Mouse (Mus musculus): ENCODE data around the gene Pla2g4b. TPM values are rescaled to one million over a fixed set of nuclear protein-coding genes. Genes with fewer than 3 reads are reported as not detected.
A peak's percentile ranks its signal among the peaks of the same experiment; 100 is the strongest.

Gene Pla2g4b
- total RNA-seq (2014; rRNA removed; ENCODE audit: low replicate concordance) (8.0 TPM in 1 of 2 replicates, not detected in the other), polyA plus RNA-seq (2015; fragmentation: Nextera tagmentation; extraction: Ambion mirVana) (0.20 and 0.37 TPM in 2 replicates)

- Histone ChIP-seq H3K4me2 (ENCODE audit: low read depth, low read length) (no peak within 1 kb of the TSS), H3K4me1 (ENCODE audit: control insufficient read depth, insufficient read depth) (peaks cover 6% of the 10 kb centered on the region), H3K27ac (ENCODE audit: low read depth) (no peak within 1 kb of the TSS), H3K36me3 (replicated peaks; ENCODE audit: control insufficient read depth, insufficient read depth, low read length) (peaks cover 50% of the 10 kb centered on the region), H3K9ac (replicated peaks; ENCODE audit: low read depth, low read length) (no peak within 1 kb of the TSS), H3K9me3 (replicated peaks; ENCODE audit: control insufficient read depth, low read length) (no peaks in the 10 kb centered on the region), H3K4me3 (ENCODE audit: low read depth, low read length) (no peak within 1 kb of the TSS), H3K27me3 (ENCODE audit: control insufficient read depth, insufficient read depth, low read length) (no peaks in the 10 kb centered on the region)
- ATAC-seq (ENCODE audit: insufficient read depth, low read depth) (no peak), DNase-seq (ENCODE audit: low spot score) (no peak)
- no peak for TF ChIP-seq CTCF (IDR thresholded peaks at IDR 0.05; ENCODE audit: low read depth)
- TF ChIP-seq EP300 (IDR thresholded peaks at IDR 0.05; ENCODE audit: low read depth): no peak
- 86% methylated on average over 12 of the region's 12 CpGs for WGBS
Measured at GRCm38 (mm10) chr2:120032726-120033467, at the start of gene Pla2g4b. Gene Pla2g4b, plus strand, starts transcription at chr2:120033417.

GRCm38 (mm10) chr2:119985871-119986270, 47.3 kb upstream of the Pla2g4b start:
- DNase-seq (ENCODE audit: low spot score) (no peak), ATAC-seq (ENCODE audit: insufficient read depth, low read depth) (no peak)
- H3K4me2 ChIP-seq (ENCODE audit: low read depth, low read length): no peak overlapping the region
- no peak for TF ChIP-seq EP300 (IDR thresholded peaks at IDR 0.05; ENCODE audit: low read depth)
- no peak for TF ChIP-seq CTCF (IDR thresholded peaks at IDR 0.05; ENCODE audit: low read depth)
- WGBS: 66% methylated on average over 8 of the region's 8 CpGs
- no peak overlapping the region for H3K9ac ChIP-seq (replicated peaks; ENCODE audit: low read depth, low read length)
- H3K36me3 ChIP-seq (replicated peaks; ENCODE audit: control insufficient read depth, insufficient read depth, low read length): peaks cover 6% of the 10 kb centered on the region; the same call in 1 of the 2 replicates
- H3K9me3 ChIP-seq (replicated peaks; ENCODE audit: control insufficient read depth, low read length): no peaks in the 10 kb centered on the region
- no peak overlapping the region for H3K4me3 ChIP-seq (ENCODE audit: low read depth, low read length)
- H3K27ac ChIP-seq (ENCODE audit: low read depth): no peak overlapping the region
- no peaks in the 10 kb centered on the region for H3K27me3 ChIP-seq (ENCODE audit: control insufficient read depth, insufficient read depth, low read length)
- no peaks in the 10 kb centered on the region for H3K4me1 ChIP-seq (ENCODE audit: control insufficient read depth, insufficient read depth)

- Histone ChIP-seq H3K36me3 (replicated peaks; ENCODE audit: control insufficient read depth, insufficient read depth, low read length) (peaks cover 6% of the 10 kb centered on the region; the same call in 1 of the 2 replicates), H3K9me3 (replicated peaks; ENCODE audit: control insufficient read depth, low read length) (no peaks in the 10 kb centered on the region), H3K4me3 (ENCODE audit: low read depth, low read length) (no peak overlapping the region), H3K4me1 (ENCODE audit: control insufficient read depth, insufficient read depth) (no peaks in the 10 kb centered on the region), H3K27me3 (ENCODE audit: control insufficient read depth, insufficient read depth, low read length) (no peaks in the 10 kb centered on the region), H3K4me2 (ENCODE audit: low read depth, low read length) (no peak overlapping the region), H3K27ac (ENCODE audit: low read depth) (no peak overlapping the region), H3K9ac (replicated peaks; ENCODE audit: low read depth, low read length) (no peak overlapping the region)
- 59% methylated on average over 6 of the region's 6 CpGs for WGBS
- peak; percentile 19 for DNase-seq (ENCODE audit: low spot score)
- TF ChIP-seq CTCF (IDR thresholded peaks at IDR 0.05; ENCODE audit: low read depth): no peak
- TF ChIP-seq EP300 (IDR thresholded peaks at IDR 0.05; ENCODE audit: low read depth): no peak
- ATAC-seq (ENCODE audit: insufficient read depth, low read depth): no peak
Measured at GRCm38 (mm10) chr2:119986369-119986768, 46.8 kb upstream of the Pla2g4b start.

GRCm38 (mm10) chr2:119987441-119987840, 45.8 kb upstream of the Pla2g4b start:
- no peak for ATAC-seq (ENCODE audit: insufficient read depth, low read depth)

GRCm38 (mm10) chr2:119988952-119989351, 44.3 kb upstream of the Pla2g4b start:
- TF ChIP-seq EP300 (IDR thresholded peaks at IDR 0.05; ENCODE audit: low read depth): no peak
- TF ChIP-seq CTCF (IDR thresholded peaks at IDR 0.05; ENCODE audit: low read depth): no peak
- Histone ChIP-seq H3K36me3 (replicated peaks; ENCODE audit: control insufficient read depth, insufficient read depth, low read length) (no peaks in the 10 kb centered on the region), H3K4me1 (ENCODE audit: control insufficient read depth, insufficient read depth) (no peaks in the 10 kb centered on the region), H3K4me2 (ENCODE audit: low read depth, low read length) (no peak overlapping the region), H3K27me3 (ENCODE audit: control insufficient read depth, insufficient read depth, low read length) (no peaks in the 10 kb centered on the region), H3K27ac (ENCODE audit: low read depth) (no peak overlapping the region), H3K4me3 (ENCODE audit: low read depth, low read length) (no peak overlapping the region), H3K9me3 (replicated peaks; ENCODE audit: control insufficient read depth, low read length) (no peaks in the 10 kb centered on the region), H3K9ac (replicated peaks; ENCODE audit: low read depth, low read length) (no peak overlapping the region)
- ATAC-seq (ENCODE audit: insufficient read depth, low read depth) (no peak), DNase-seq (ENCODE audit: low spot score) (no peak)
- 85% methylated on average over 4 of the region's 4 CpGs for WGBS

More at GRCm38 (mm10) chr2:119987441-119987840, 45.8 kb upstream of the Pla2g4b start:
- Histone ChIP-seq H3K36me3 (replicated peaks; ENCODE audit: control insufficient read depth, insufficient read depth, low read length) (peaks cover 2% of the 10 kb centered on the region; the same call in 1 of the 2 replicates), H3K27ac (ENCODE audit: low read depth) (no peak overlapping the region), H3K27me3 (ENCODE audit: control insufficient read depth, insufficient read depth, low read length) (no peaks in the 10 kb centered on the region), H3K4me2 (ENCODE audit: low read depth, low read length) (no peak overlapping the region), H3K4me3 (ENCODE audit: low read depth, low read length) (no peak overlapping the region), H3K9ac (replicated peaks; ENCODE audit: low read depth, low read length) (no peak overlapping the region), H3K4me1 (ENCODE audit: control insufficient read depth, insufficient read depth) (no peaks in the 10 kb centered on the region), H3K9me3 (replicated peaks; ENCODE audit: control insufficient read depth, low read length) (no peaks in the 10 kb centered on the region)
- 86% methylated on average over 2 of the region's 2 CpGs for WGBS
- TF ChIP-seq CTCF (IDR thresholded peaks at IDR 0.05; ENCODE audit: low read depth): no peak
- no peak for TF ChIP-seq EP300 (IDR thresholded peaks at IDR 0.05; ENCODE audit: low read depth)
- DNase-seq (ENCODE audit: low spot score): no peak
